Mouse (Mus musculus): ENCODE measurements around the gene Fam171a1.

- no peak for TF ChIP-seq CTCF (IDR thresholded peaks at IDR 0.05; ENCODE audit: low read depth)
- TF ChIP-seq EP300 (IDR thresholded peaks at IDR 0.05; ENCODE audit: low read depth) = no peak
Measured at GRCm38 (mm10) chr2:3128344-3128871, 14.4 kb downstream of the Fam171a1 start.

Data from liver, embryonic 14.5 days (tissue).